Mouse (Mus musculus) brain, embryonic 14.5 days (tissue): ENCODE results near the gene Usp30.

Experiments used
- CTCF ChIP-seq: fragments of 200-500 bp; IDR thresholded peaks from 2 replicates; pipeline ENCODE4 v1.5.1; 2012; ENCODE audit warnings: inconsistent platforms, mild to moderate bottlenecking, moderate library complexity, borderline replicate concordance; ENCODE audit not compliant: insufficient read depth, insufficient read length; ENCODE audit errors: extremely low read depth
- POLR2A ChIP-seq: fragments of 200-500 bp; IDR thresholded peaks from 2 replicates; pipeline ENCODE4 v1.6.1; 2012; ENCODE audit warnings: mild to moderate bottlenecking, inconsistent platforms, borderline replicate concordance; ENCODE audit not compliant: poor library complexity, insufficient read depth, insufficient read length, severe bottlenecking; ENCODE audit errors: extremely low read depth

DNA sequence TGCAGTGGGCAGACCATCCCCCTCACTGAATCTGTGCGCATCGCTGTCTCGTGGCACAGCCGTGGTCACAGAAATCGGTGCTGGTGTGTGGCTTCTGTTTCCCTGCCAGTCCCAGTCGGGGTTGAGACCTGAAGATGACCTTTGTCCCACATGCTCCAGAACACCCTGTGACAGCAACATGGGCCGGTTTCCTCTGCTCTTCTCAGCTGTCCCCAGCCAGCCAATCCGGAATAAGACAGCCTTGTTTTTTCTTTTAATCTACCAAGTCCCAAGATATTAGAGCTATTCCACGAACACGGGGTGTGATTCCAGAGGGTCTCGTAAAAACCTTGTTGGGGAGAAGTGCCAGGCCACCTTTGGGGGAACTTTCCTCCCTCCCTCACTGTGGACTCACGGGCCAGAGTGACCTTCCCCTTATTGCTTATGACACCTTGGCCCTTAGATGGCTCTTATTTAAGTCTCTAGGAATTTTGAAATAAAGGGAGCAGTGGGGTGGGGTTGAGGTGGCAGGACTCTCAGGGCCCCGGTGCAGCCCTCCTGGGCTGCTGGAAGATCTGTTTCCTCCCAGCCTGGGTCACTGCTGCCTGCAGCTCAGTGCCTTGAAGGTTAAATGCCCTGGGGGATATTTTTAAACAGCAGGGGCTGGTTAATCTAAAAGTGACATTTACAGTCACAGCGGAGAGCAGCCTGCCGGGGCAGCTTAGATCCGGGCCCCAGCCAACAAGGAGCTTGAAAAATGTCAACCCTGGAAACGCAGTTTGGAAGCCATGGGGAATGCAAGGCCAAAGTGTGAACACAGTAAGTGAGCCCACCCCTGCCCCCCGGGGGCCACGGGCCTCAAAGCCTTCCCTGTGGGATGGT lies 81.0 kb downstream of the Usp30 start, which contains the start of gene Acacb:
- TF ChIP-seq CTCF: no peak
- TF ChIP-seq POLR2A: no peak
